ENCODE assay signal across 17 mouse cellular contexts in the genomic region with DNA sequence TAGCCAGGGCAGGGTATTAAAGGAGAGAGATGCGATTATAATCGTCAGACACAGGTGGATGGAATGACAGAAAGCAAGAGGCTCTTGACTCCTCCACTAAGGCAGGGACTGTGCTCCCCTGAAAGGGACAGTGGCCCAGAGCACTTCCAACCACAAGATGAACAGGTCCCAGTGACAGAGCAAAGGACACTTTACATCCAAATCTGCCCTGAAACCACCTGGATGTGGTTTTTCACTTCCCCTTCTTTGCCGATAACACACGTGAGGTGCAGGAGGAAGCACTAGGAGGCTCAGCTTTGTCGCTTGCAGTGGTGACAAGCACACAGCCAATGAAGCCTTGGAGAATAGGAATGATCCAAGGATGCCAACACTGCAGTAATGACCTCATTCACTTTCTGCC. TPM values are rescaled to one million over a fixed set of nuclear protein-coding genes. Genes with fewer than 3 reads are reported as not detected.
DNase-seq lines count a peak whose midpoint lies in the region; ATAC-seq lines count a peak whose summit lies in the region.
"Had no signal": no experiment of that assay in that cellular context is flagged by ENCODE, and none has a peak within 500 bp of the region (broad histone marks: within the 10 kb centered on the region; RNA-seq: fewer than 3 reads in every experiment).

No protein-coding gene starts in this region.

- ATAC-seq in megakaryocyte progenitor cell, adult 5-6 weeks (replicated peaks; ENCODE audit: poor library complexity): peak; percentile 72
- ATAC-seq: inflammation-experienced regulatory T-cells, adult 6 months had no signal

- 90% methylated on average over 5 of the region's 5 CpGs for WGBS in hindbrain, embryonic 10.5 days

- peak; percentile 22 for DNase-seq in CD4-positive helper T cell, adult 2 months (ENCODE audit: low read depth, low spot score)
- peak; percentile 52 for DNase-seq in MEL-GATA-1-ER (ENCODE audit: extremely low read depth, low read depth)
- peak; percentile 53 for DNase-seq in thymus, postnatal 14 days
- no peak for DNase-seq in hindbrain, embryonic 10.5 days (ENCODE audit: low spot score)
- no peak for DNase-seq in gastrocnemius, postnatal 4 days (ENCODE audit: low spot score in 2 of 2)
- DNase-seq in right cerebral cortex, adult 2 months (ENCODE audit: low spot score in 2 of 2): no peak
- DNase-seq: cerebellum, adult 9-10 months; gastrocnemius, postnatal 25 days; kidney, adult 9 months; liver, embryonic 13.5 days; right cerebral cortex, postnatal 14 days had no signal

- H3K4me3 ChIP-seq in hindbrain, embryonic 10.5 days: no peak overlapping the region
- H3K4me3 ChIP-seq: embryonic facial prominence, embryonic 13.5 days; limb, embryonic 12.5 days; liver, embryonic 13.5 days; megakaryocyte, embryonic 14.5 days; neural tube, embryonic 12.5 days had no signal

- no peaks in the 10 kb centered on the region for H3K4me1 ChIP-seq in hindbrain, embryonic 10.5 days (replicated peaks)
- H3K4me1 ChIP-seq: embryonic facial prominence, embryonic 13.5 days; liver, embryonic 13.5 days; neural tube, embryonic 12.5 days had no signal

- H3K9me3 ChIP-seq in hindbrain, embryonic 10.5 days: no peaks in the 10 kb centered on the region
- H3K9me3 ChIP-seq: embryonic facial prominence, embryonic 13.5 days; limb, embryonic 12.5 days; liver, embryonic 13.5 days; megakaryocyte, embryonic 14.5 days; neural tube, embryonic 12.5 days had no signal

- H3K27ac ChIP-seq in hindbrain, embryonic 10.5 days: no peak overlapping the region
- H3K27ac ChIP-seq: embryonic facial prominence, embryonic 13.5 days; limb, embryonic 12.5 days; liver, embryonic 13.5 days; neural tube, embryonic 12.5 days had no signal

- H3K36me3 ChIP-seq in hindbrain, embryonic 10.5 days: peaks cover 80% of the 10 kb centered on the region

- no peaks in the 10 kb centered on the region for H3K27me3 ChIP-seq in hindbrain, embryonic 10.5 days (ENCODE audit: insufficient read depth, poor library complexity, severe bottlenecking)
- H3K27me3 ChIP-seq: embryonic facial prominence, embryonic 13.5 days; limb, embryonic 12.5 days; liver, embryonic 13.5 days; megakaryocyte, embryonic 14.5 days; neural tube, embryonic 12.5 days had no signal

RNA-seq across cellular contexts. Expression of a gene that starts 53.6 kb away (rescaled TPM):
- 214 and 244 TPM in 2 replicates for total RNA-seq in megakaryocyte progenitor cell, adult 5-6 weeks (2015)
- total RNA-seq in megakaryocyte progenitor cell, adult 5-6 weeks (2017): 105 and 126 TPM in 2 replicates
- 119 and 133 TPM in 2 replicates for polyA plus RNA-seq in hindbrain, embryonic 10.5 days (2016; fragmentation: Nextera tagmentation; extraction: Ambion mirVana)
- total RNA-seq in gastrocnemius, postnatal 4 days (2021): 10 to 100 TPM; 67.9 to 75.1 TPM

Comparison
In these comparisons a context has a peak if more than half of its experiments do, and no peak if none do; other contexts are left out.
1. DNase-seq: peak in CD4-positive helper T cell, adult 2 months (single experiment), MEL-GATA-1-ER (single experiment) and thymus, postnatal 14 days (single experiment); none in hindbrain, embryonic 10.5 days (single experiment), gastrocnemius, postnatal 4 days (0 of 2) and right cerebral cortex, adult 2 months (0 of 2).